ENCODE assay signal across 8 mouse cellular contexts in genomic region chr1:180428101-180428712, GRCm38 (mm10). TPM values are rescaled to one million over a fixed set of nuclear protein-coding genes. Genes with fewer than 3 reads are reported as not detected.
DNase-seq lines count a peak whose midpoint lies in the region; ATAC-seq and TF ChIP-seq lines count a peak whose summit lies in the region.

No protein-coding gene starts in this region.

- ATAC-seq in cerebellum, adult (ENCODE audit: insufficient number of reproducible peaks, low FRiP score, low TSS enrichment) = no peak
- ATAC-seq in limb, embryonic 14.5 days (ENCODE audit: low FRiP score, low read depth) = 0 out of 2 replicates have a peak, but pooled peaks have one; percentile 6

- TF ChIP-seq POLR2A in limb, embryonic 14.5 days (IDR thresholded peaks at IDR 0.05; ENCODE audit: borderline replicate concordance, extremely low read depth, insufficient read depth, insufficient read length) = no peak

- DNase-seq in cerebellum, adult 11 months = peak; percentile 41
- DNase-seq in ovary, postnatal 36 days (ENCODE audit: low spot score) = peak; percentile 47
- no peak for DNase-seq in ovary, adult 18-20 months (ENCODE audit: low spot score)
- peak; percentile 49 for DNase-seq in cerebellum, adult 9-11 months
- peak; percentile 78 to 88 for DNase-seq in heart, postnatal 10 days
- peak; percentile 87 for DNase-seq in limb, embryonic 14.5 days (ENCODE audit: low spot score)
- DNase-seq in retina, embryonic 14.5 days (ENCODE audit: low spot score) = peak; percentile 77

- peaks cover 16% of the 10 kb centered on the region for H3K4me1 ChIP-seq in limb, embryonic 14.5 days (ENCODE audit: control insufficient read depth, insufficient read depth, low read length)

- H3K9ac ChIP-seq in limb, embryonic 14.5 days (ENCODE audit: low read depth, low read length, severe bottlenecking) = no peak overlapping the region

- no peaks in the 10 kb centered on the region for H3K9me3 ChIP-seq in limb, embryonic 14.5 days (ENCODE audit: control insufficient read depth, low read length)

- H3K4me2 ChIP-seq in limb, embryonic 14.5 days (replicated peaks; ENCODE audit: low read depth, low read length, severe bottlenecking) = peak overlapping the region; percentile 10; the same call in 1 of the 2 replicates

- 23% methylated on average over 9 of the region's 9 CpGs for WGBS in limb, embryonic 14.5 days

- H3K27ac ChIP-seq in limb, embryonic 14.5 days (replicated peaks; ENCODE audit: low read depth, low read length) = no peak overlapping the region

- H3K4me3 ChIP-seq in limb, embryonic 14.5 days (replicated peaks; ENCODE audit: low read length) = no peak overlapping the region

- intact Hi-C loops in heart, postnatal 10 days (cut with DNase I) = loop anchor here (1.0 to 10.0 kb wide), 3 partner anchors 91 to 253 kb away; no protein-coding TSS in a partner anchor

- no peaks in the 10 kb centered on the region for H3K27me3 ChIP-seq in limb, embryonic 14.5 days (ENCODE audit: control insufficient read depth, insufficient read depth, low read length)

- peaks cover 2% of the 10 kb centered on the region; the same call in 1 of the 2 replicates for H3K36me3 ChIP-seq in limb, embryonic 14.5 days (ENCODE audit: control insufficient read depth, insufficient read depth, low read length)

RNA-seq across cellular contexts. Expression of gene Stum, which starts 55.1 kb away (rescaled TPM):
- 1 to 10 TPM; 1.2 to 1.8 TPM for total RNA-seq in heart, postnatal 10 days (2021)
- 6.3 TPM in 2 replicates for polyA plus RNA-seq in limb, embryonic 14.5 days (2012; rRNA removed)
- 3.9 and 5.8 TPM in 2 replicates for polyA plus RNA-seq in limb, embryonic 14.5 days (2014; fragmentation: Nextera tagmentation; extraction: Ambion mirVana)
